Mouse (Mus musculus) thymus, adult 2 months (tissue): ENCODE measurements around the gene Greb1.

Source experiments
- CTCF ChIP-seq: fragments of 200-500 bp; IDR thresholded peaks from 2 replicates; pipeline ENCODE4 v1.5.1; 2012; ENCODE audit warnings: mild to moderate bottlenecking, control low read depth, low read length, moderate library complexity, borderline replicate concordance; ENCODE audit not compliant: control insufficient read depth, poor library complexity, insufficient read depth; ENCODE audit errors: extremely low read depth
- POLR2A ChIP-seq: fragments of 200-500 bp; IDR thresholded peaks from 2 replicates; pipeline ENCODE4 v1.6.1; 2012; ENCODE audit warnings: mild to moderate bottlenecking, low read length, control low read depth, moderate library complexity; ENCODE audit not compliant: control insufficient read depth, poor library complexity, insufficient read depth; ENCODE audit errors: extremely low read depth

- TF ChIP-seq CTCF (no peak), POLR2A (no peak)
Measured at GRCm38 (mm10) chr12:16737266-16737665, 63.4 kb downstream of the Greb1 start.
